ENCODE assay signal across 7 mouse cellular contexts in genomic region chr11:96826481-96826880, GRCm38 (mm10). TPM values are rescaled to one million over a fixed set of nuclear protein-coding genes. Genes with fewer than 3 reads are reported as not detected.
DNase-seq lines count a peak whose midpoint lies in the region; ATAC-seq and TF ChIP-seq lines count a peak whose summit lies in the region.

No protein-coding gene starts in this region.

- no peak for TF ChIP-seq CTCF in stomach, postnatal 0 days (IDR thresholded peaks at IDR 0.05; ENCODE audit: low read depth)

- H3K27ac ChIP-seq in embryonic facial prominence, embryonic 14.5 days (replicated peaks; ENCODE audit: low read depth, low read length): peak overlapping the region; percentile 39
- 0 out of 2 replicates have a peak overlapping the region, but pooled peaks have one; percentile 31 for H3K27ac ChIP-seq in hindbrain, embryonic 12.5 days
- H3K27ac ChIP-seq in limb, embryonic 14.5 days (replicated peaks; ENCODE audit: low read depth, low read length): no peak overlapping the region
- no peak overlapping the region; the same call in 1 of the 2 replicates for H3K27ac ChIP-seq in stomach, postnatal 0 days (replicated peaks)

- no peak for ATAC-seq in embryonic facial prominence, embryonic 14.5 days (ENCODE audit: low read depth)
- no peak for ATAC-seq in hindbrain, embryonic 12.5 days (ENCODE audit: low FRiP score)
- no peak for ATAC-seq in limb, embryonic 14.5 days (ENCODE audit: low FRiP score, low read depth)
- no peak for ATAC-seq in stomach, postnatal 0 days (ENCODE audit: low FRiP score, low TSS enrichment)

- no peaks in the 10 kb centered on the region for H3K27me3 ChIP-seq in embryonic facial prominence, embryonic 14.5 days (replicated peaks; ENCODE audit: control insufficient read depth, insufficient read depth, low read length)
- no peaks in the 10 kb centered on the region for H3K27me3 ChIP-seq in hindbrain, embryonic 12.5 days
- H3K27me3 ChIP-seq in limb, embryonic 14.5 days (ENCODE audit: control insufficient read depth, insufficient read depth, low read length): no peaks in the 10 kb centered on the region
- no peaks in the 10 kb centered on the region for H3K27me3 ChIP-seq in stomach, postnatal 0 days (ENCODE audit: control insufficient read depth, insufficient read depth, low read length)

- peaks cover 38% of the 10 kb centered on the region for H3K36me3 ChIP-seq in embryonic facial prominence, embryonic 14.5 days (ENCODE audit: control insufficient read depth, insufficient read depth, low read length)
- peaks cover 23% of the 10 kb centered on the region for H3K36me3 ChIP-seq in hindbrain, embryonic 12.5 days
- H3K36me3 ChIP-seq in limb, embryonic 14.5 days (ENCODE audit: control insufficient read depth, insufficient read depth, low read length): peaks cover 33% of the 10 kb centered on the region
- peaks cover 3% of the 10 kb centered on the region for H3K36me3 ChIP-seq in stomach, postnatal 0 days (ENCODE audit: control insufficient read depth, insufficient read depth, low read length)

- no peak for TF ChIP-seq POLR2A in limb, embryonic 14.5 days (IDR thresholded peaks at IDR 0.05; ENCODE audit: borderline replicate concordance, extremely low read depth, insufficient read depth, insufficient read length)

- peaks cover 55% of the 10 kb centered on the region for H3K4me1 ChIP-seq in embryonic facial prominence, embryonic 14.5 days (ENCODE audit: control insufficient read depth, insufficient read depth, low read length)
- H3K4me1 ChIP-seq in hindbrain, embryonic 12.5 days: peaks cover 69% of the 10 kb centered on the region
- H3K4me1 ChIP-seq in limb, embryonic 14.5 days (ENCODE audit: control insufficient read depth, insufficient read depth, low read length): peaks cover 50% of the 10 kb centered on the region
- H3K4me1 ChIP-seq in stomach, postnatal 0 days (replicated peaks; ENCODE audit: control insufficient read depth, insufficient read depth): peaks cover 22% of the 10 kb centered on the region

- H3K4me3 ChIP-seq in embryonic facial prominence, embryonic 14.5 days (ENCODE audit: low read depth, low read length): no peak overlapping the region
- peak overlapping the region; percentile 6 for H3K4me3 ChIP-seq in hindbrain, embryonic 12.5 days
- no peak overlapping the region for H3K4me3 ChIP-seq in limb, embryonic 14.5 days (replicated peaks; ENCODE audit: low read length)
- H3K4me3 ChIP-seq in stomach, postnatal 0 days (ENCODE audit: low read depth, low read length): no peak overlapping the region

- H3K9me3 ChIP-seq in embryonic facial prominence, embryonic 14.5 days (ENCODE audit: control insufficient read depth, low read length): no peaks in the 10 kb centered on the region
- H3K9me3 ChIP-seq in hindbrain, embryonic 12.5 days (replicated peaks): no peaks in the 10 kb centered on the region
- H3K9me3 ChIP-seq in limb, embryonic 14.5 days (ENCODE audit: control insufficient read depth, low read length): no peaks in the 10 kb centered on the region
- H3K9me3 ChIP-seq in stomach, postnatal 0 days (ENCODE audit: control insufficient read depth, low read length): no peaks in the 10 kb centered on the region

- 74% methylated on average over 2 of the region's 2 CpGs for WGBS in embryonic facial prominence, embryonic 14.5 days
- WGBS in hindbrain, embryonic 12.5 days: 88% methylated on average over 2 of the region's 2 CpGs
- WGBS in limb, embryonic 14.5 days: 77% methylated on average over 2 of the region's 2 CpGs
- 60% methylated on average over 2 of the region's 2 CpGs for WGBS in stomach, postnatal 0 days

- intact Hi-C loops in left cerebral cortex, postnatal 4 days (cut with DNase I): no loop called here

- H3K9ac ChIP-seq in embryonic facial prominence, embryonic 14.5 days (ENCODE audit: low read depth, low read length): peak overlapping the region; percentile 5
- H3K9ac ChIP-seq in hindbrain, embryonic 12.5 days: peak overlapping the region; percentile 6
- no peak overlapping the region for H3K9ac ChIP-seq in limb, embryonic 14.5 days (ENCODE audit: low read depth, low read length, severe bottlenecking)
- H3K9ac ChIP-seq in stomach, postnatal 0 days (ENCODE audit: low read length): 0 out of 2 replicates have a peak overlapping the region, but pooled peaks have one; percentile 14

- DNase-seq in NIH3T3 (ENCODE audit: low read depth): peak; percentile 65
- no peak for DNase-seq in embryonic facial prominence, embryonic 14.5 days (ENCODE audit: low spot score)
- no peak for DNase-seq in limb, embryonic 14.5 days (ENCODE audit: low spot score)
- DNase-seq in stomach, postnatal 0 days (ENCODE audit: low spot score): no peak
- DNase-seq in left cerebral cortex, postnatal 4 days: no peak
- no peak for DNase-seq in yolk sac, embryonic 10.5 days (ENCODE audit: low spot score)

- H3K4me2 ChIP-seq in embryonic facial prominence, embryonic 14.5 days (ENCODE audit: low read depth, low read length): peak overlapping the region; percentile 90
- H3K4me2 ChIP-seq in hindbrain, embryonic 12.5 days (replicated peaks): peak overlapping the region; percentile 88
- H3K4me2 ChIP-seq in limb, embryonic 14.5 days (replicated peaks; ENCODE audit: low read depth, low read length, severe bottlenecking): peak overlapping the region; percentile 4
- H3K4me2 ChIP-seq in stomach, postnatal 0 days (replicated peaks; ENCODE audit: low read depth): peak overlapping the region; percentile 29

- TF ChIP-seq EP300 in stomach, postnatal 0 days (optimal IDR thresholded peaks at IDR 0.05): no peak

RNA-seq across cellular contexts. Expression of gene Nfe2l1, which starts 3.3 kb away (rescaled TPM):
- 54.6 and 56.0 TPM in 2 replicates for polyA plus RNA-seq in embryonic facial prominence, embryonic 14.5 days (2014; fragmentation: Nextera tagmentation; extraction: Ambion mirVana)
- 82.8 and 88.2 TPM in 2 replicates for polyA plus RNA-seq in hindbrain, embryonic 12.5 days (2016; fragmentation: Nextera tagmentation; extraction: Ambion mirVana)
- polyA plus RNA-seq in limb, embryonic 14.5 days (2012; rRNA removed): 94.5 and 125 TPM in 2 replicates
- polyA plus RNA-seq in limb, embryonic 14.5 days (2014; fragmentation: Nextera tagmentation; extraction: Ambion mirVana): 42.0 and 49.6 TPM in 2 replicates
- polyA plus RNA-seq in stomach, postnatal 0 days (2015; fragmentation: Nextera tagmentation; extraction: Ambion mirVana): 32.4 and 35.6 TPM in 2 replicates
- total RNA-seq in left cerebral cortex, postnatal 4 days (2021): 100 to 1,000 TPM; 108 to 115 TPM

RNA-seq across cellular contexts. Expression of gene Copz2, which starts 23.2 kb away (rescaled TPM):
- polyA plus RNA-seq in embryonic facial prominence, embryonic 14.5 days (2014; fragmentation: Nextera tagmentation; extraction: Ambion mirVana): 228 and 237 TPM in 2 replicates
- 56.5 and 60.7 TPM in 2 replicates for polyA plus RNA-seq in hindbrain, embryonic 12.5 days (2016; fragmentation: Nextera tagmentation; extraction: Ambion mirVana)
- polyA plus RNA-seq in limb, embryonic 14.5 days (2012; rRNA removed): 117 and 141 TPM in 2 replicates
- 201 and 210 TPM in 2 replicates for polyA plus RNA-seq in limb, embryonic 14.5 days (2014; fragmentation: Nextera tagmentation; extraction: Ambion mirVana)
- 84.7 and 95.1 TPM in 2 replicates for polyA plus RNA-seq in stomach, postnatal 0 days (2015; fragmentation: Nextera tagmentation; extraction: Ambion mirVana)
- total RNA-seq in left cerebral cortex, postnatal 4 days (2021): 1 to 10 TPM; 4.1 to 5.9 TPM

RNA-seq across cellular contexts. Expression of gene Cbx1, which starts 37.6 kb away (rescaled TPM):
- polyA plus RNA-seq in embryonic facial prominence, embryonic 14.5 days (2014; fragmentation: Nextera tagmentation; extraction: Ambion mirVana): 80.2 and 82.8 TPM in 2 replicates
- 136 TPM in 2 replicates for polyA plus RNA-seq in hindbrain, embryonic 12.5 days (2016; fragmentation: Nextera tagmentation; extraction: Ambion mirVana)
- 68.4 and 98.9 TPM in 2 replicates for polyA plus RNA-seq in limb, embryonic 14.5 days (2012; rRNA removed)
- 87.8 and 98.5 TPM in 2 replicates for polyA plus RNA-seq in limb, embryonic 14.5 days (2014; fragmentation: Nextera tagmentation; extraction: Ambion mirVana)
- polyA plus RNA-seq in stomach, postnatal 0 days (2015; fragmentation: Nextera tagmentation; extraction: Ambion mirVana): 30.5 and 38.7 TPM in 2 replicates
- 10 to 100 TPM; 79.3 to 79.5 TPM for total RNA-seq in left cerebral cortex, postnatal 4 days (2021)

RNA-seq across cellular contexts. Expression of gene Snx11, which starts 49.1 kb away (rescaled TPM):
- 11.2 and 11.7 TPM in 2 replicates for polyA plus RNA-seq in embryonic facial prominence, embryonic 14.5 days (2014; fragmentation: Nextera tagmentation; extraction: Ambion mirVana)
- 40.5 and 45.1 TPM in 2 replicates for polyA plus RNA-seq in hindbrain, embryonic 12.5 days (2016; fragmentation: Nextera tagmentation; extraction: Ambion mirVana)
- polyA plus RNA-seq in limb, embryonic 14.5 days (2012; rRNA removed): 28.3 and 28.7 TPM in 2 replicates
- 11.9 and 13.3 TPM in 2 replicates for polyA plus RNA-seq in limb, embryonic 14.5 days (2014; fragmentation: Nextera tagmentation; extraction: Ambion mirVana)
- 17.6 and 17.8 TPM in 2 replicates for polyA plus RNA-seq in stomach, postnatal 0 days (2015; fragmentation: Nextera tagmentation; extraction: Ambion mirVana)
- 10 to 100 TPM; 46.3 to 50.4 TPM for total RNA-seq in left cerebral cortex, postnatal 4 days (2021)

Comparison
In these comparisons a context has a peak if more than half of its experiments do, and no peak if none do; other contexts are left out.
1. H3K27ac ChIP-seq: peak in embryonic facial prominence, embryonic 14.5 days (single experiment) and hindbrain, embryonic 12.5 days (single experiment); none in limb, embryonic 14.5 days (single experiment) and stomach, postnatal 0 days (single experiment).
2. H3K4me2 ChIP-seq: peak in every context shown above with its lines; median percentile 90 in embryonic facial prominence, embryonic 14.5 days; 88 in hindbrain, embryonic 12.5 days; 29 in stomach, postnatal 0 days; 4 in limb, embryonic 14.5 days.